Mouse (Mus musculus): ENCODE results near the gene Elf3.
"Not testable (repeated sequence)": the region's sequence is repeated elsewhere in the genome, so short reads cannot be mapped to it uniquely, and the experiment has no call there.

Elf3 gene

GRCm38 (mm10) chr1:135258380-135259127, at the start of gene Elf3:
Elf3 (minus strand) TSS chr1:135258568.
- peak; percentile 70 for DNase-seq (ENCODE audit: low spot score)

GRCm38 (mm10) chr1:135290908-135291307, 32.5 kb upstream of the Elf3 start:
- no peak for DNase-seq (ENCODE audit: low spot score)

DNA sequence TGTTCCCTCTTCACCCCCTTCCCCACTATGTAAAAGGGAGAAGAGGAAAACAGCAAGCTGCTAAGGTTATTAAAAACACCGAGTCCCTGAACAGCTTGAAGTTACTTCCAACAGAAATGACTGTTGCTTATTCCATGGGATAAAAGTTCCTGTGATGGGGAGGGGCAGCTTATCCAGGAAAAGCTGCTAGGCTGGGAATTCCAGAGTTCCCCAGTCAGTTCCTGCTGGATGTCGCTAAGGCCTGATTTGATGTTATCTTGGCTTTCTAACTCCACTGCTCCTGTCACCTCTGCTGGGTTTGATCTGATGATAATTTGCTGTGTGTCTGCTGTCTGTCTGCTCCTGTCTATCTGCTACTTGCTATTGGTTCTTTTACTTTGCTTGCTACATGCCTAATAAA, 27.9 kb upstream of the Elf3 start:
- DNase-seq (ENCODE audit: low spot score), result no peak

DNA sequence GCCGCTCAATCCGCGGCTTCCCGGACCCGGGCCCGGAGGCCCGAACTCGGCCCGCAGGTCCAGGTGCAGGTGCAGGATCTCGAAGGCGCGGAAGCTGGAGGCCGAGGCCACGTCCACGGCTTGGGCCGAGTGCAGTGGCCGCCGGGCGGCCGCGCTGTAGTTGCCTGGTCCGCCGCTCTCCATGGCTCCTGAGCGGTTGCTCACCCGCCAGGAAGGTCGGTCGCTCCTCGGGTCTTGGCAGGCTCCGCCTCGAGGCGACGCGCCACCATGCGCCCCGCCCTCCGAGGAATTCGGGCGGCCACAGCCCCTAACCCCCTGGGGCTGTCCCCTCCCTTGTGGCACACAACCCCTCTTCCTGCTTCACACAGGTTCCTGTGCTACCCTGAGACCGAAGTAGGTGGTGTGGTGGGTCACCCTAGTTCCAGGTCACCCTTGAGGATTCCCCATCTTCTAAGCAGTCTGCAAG, 25.5 kb upstream of the Elf3 start, which contains the start of gene Rnpep:
Gene Rnpep, minus strand, starts transcription at position 259 of the 466 bp plus-strand sequence.
- DNase-seq (ENCODE audit: low spot score), result peak; percentile 61

- DNase-seq (ENCODE audit: low spot score), result peak; percentile 32
These were observed 25.0 kb upstream of the Elf3 start for GRCm38 (mm10) chr1:135283287-135283825.

GRCm38 (mm10) chr1:135282536-135283286, 24.3 kb upstream of the Elf3 start:
- no peak for DNase-seq (ENCODE audit: low spot score)

DNA sequence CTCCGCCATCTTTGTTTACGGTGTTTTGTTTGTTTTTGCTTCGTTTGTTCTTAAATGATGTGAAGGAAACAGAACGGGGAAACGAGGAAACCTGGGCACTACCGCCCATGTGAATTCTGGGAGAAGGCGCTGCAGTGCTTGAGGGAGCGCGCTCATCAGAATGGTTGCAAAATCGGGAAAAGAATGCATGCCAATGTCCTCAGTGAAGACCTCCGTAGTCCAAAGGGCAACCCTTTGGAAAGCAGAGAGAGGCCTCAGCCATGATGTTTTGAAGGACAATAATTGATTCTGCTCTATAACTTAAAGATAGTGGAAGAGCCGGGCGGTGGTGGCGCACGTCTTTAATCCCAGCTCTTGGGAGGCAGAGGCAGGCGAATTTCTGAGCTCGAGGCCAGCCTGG, 23.5 kb upstream of the Elf3 start:
- DNase-seq (ENCODE audit: low spot score), result no peak

GRCm38 (mm10) chr1:135280646-135281045, 22.3 kb upstream of the Elf3 start:
- DNase-seq (ENCODE audit: low spot score), result no peak

DNA sequence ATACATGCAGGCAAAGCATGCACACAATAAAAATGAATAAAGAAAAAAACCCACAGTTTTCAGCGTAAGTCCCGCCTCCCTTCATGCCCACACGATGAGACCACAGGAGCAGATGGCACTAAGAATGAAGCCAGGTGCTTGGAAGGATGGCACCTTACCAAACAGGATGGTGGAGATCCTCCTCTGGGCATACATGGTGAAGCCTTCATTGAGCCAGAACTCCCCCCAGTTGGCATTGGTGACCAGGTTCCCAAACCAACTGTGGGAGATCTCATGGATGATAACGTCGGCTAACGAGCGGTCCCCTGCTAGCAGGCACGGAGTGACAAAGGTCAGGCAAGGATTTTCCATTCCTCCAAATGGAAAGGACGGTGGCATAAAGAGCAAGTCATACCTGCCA, 13.0 kb upstream of the Elf3 start:
- no peak for DNase-seq (ENCODE audit: low spot score)

DNA sequence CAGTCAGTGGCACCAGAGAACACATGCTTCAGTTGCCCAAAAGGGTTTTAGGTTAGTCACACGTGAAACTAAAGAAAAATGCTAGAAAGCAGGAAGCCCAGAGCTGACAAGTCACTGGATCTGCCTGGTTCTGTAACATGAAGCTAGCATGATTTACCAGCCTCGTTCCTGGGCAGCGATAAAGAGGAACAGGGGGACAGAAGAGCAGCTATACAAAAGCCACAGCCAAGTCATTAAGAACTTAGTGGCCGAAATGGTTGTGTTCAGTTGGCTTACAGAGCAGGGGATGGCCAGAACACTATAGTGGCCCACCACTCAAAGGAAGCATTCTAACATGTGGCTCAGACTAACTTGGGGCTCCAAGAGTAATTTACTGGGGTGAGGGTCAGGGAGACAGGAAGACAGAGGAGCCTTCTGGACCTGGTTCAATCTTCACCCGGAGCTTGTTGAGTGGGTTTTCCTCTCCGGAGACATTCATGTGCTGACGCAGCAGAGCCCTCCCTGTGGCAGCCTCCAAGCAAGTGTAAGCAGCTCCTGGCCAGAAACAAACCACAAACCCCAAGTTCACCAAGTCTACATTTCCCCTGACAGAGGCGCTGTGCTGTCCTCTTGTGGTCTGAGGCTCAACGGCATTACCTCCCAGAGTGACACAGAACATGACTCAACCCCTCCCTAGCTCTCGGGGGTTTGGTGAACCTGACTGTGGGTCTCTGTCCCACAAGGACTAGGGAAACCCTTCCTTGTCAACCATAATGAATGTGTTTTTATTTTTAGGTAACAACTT, 9.5 kb upstream of the Elf3 start:
- no peak for DNase-seq (ENCODE audit: low spot score)

GRCm38 (mm10) chr1:135265834-135266233, 7.5 kb upstream of the Elf3 start:
- DNase-seq (ENCODE audit: low spot score), result no peak

DNA sequence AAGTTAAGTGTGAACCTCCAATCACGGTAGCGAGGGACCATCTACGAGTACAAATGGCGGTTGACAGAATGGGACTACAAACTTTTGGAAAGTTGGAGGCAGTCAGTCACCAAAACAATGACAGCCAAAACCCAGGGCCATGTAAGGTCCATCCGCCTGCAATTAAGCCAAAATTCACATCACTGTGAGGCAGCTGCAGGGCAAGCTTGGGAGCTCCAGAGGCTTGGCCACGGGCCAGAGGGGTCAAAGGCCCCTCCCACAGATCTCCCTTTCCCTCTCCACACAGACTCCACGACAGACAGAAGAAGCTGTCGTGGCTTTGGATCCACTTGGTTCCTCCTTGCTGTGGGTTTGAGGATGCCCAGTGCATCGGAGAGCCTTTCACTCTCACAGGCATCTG, 4.9 kb upstream of the Elf3 start:
- no peak for DNase-seq (ENCODE audit: low spot score)

DNA sequence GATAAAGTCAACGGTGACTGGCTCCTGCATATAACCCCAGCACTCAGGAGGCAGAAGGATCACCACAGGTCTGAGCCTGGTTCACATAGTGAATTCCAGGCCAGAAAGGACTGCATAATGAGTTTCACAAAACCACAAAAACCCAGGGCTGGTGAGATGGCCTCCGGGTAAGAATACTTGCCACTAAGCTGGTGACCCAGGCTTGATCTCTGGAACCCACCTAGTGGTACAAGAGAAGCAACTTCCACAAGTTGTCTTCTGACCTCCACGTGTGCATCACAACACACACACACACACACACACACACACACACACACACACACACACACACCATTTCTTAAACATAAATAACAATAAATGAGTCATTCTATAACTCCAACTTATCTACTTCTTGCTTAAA, 4.0 kb upstream of the Elf3 start:
- DNase-seq (ENCODE audit: low spot score), result no peak

DNA sequence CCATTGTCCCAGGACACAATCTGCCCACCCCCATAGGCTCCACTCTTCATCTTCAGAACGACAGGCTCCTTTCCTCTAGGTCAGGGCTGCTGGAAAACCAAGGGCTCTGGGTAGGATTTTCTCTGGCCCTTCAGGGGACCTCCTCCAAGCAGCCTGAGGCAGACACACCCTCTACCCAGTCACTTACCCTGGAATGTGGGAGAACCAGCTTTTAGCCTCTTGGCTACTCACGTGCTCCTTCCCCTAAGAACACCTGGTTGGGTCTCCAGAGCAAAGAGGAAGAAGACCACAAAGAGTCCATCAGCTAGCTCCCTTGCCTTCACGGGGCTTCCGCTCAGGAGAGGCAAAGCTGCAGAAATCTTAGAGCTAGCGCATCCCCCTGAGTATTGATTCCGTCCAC, 2.6 kb upstream of the Elf3 start:
- DNase-seq (ENCODE audit: low spot score), result no peak

- DNase-seq (ENCODE audit: low spot score), result peak; percentile 82
These were observed 714 bp upstream of the Elf3 start for GRCm38 (mm10) chr1:135259128-135259436.

DNA sequence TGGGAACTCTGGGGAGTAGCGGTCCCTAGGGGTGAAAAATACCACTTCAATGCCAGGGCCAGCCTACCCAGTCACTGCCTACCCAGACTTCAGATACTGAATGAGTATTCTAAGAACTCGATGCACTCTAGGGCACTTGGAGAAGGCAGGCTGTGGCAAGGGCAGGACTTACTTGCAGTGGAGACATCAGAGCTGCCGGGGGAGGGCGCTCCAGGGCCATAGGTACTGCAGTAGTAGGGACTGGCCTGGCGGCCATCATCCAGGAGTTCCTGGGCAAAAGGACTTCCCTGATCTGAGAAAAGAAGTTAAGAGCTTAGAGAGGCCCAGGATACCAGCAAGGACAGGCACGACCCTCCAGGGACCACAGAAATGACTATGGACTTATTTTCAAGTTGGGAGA, 2.1 kb downstream of the Elf3 start:
- DNase-seq (ENCODE audit: low spot score), result peak; percentile 72

DNA sequence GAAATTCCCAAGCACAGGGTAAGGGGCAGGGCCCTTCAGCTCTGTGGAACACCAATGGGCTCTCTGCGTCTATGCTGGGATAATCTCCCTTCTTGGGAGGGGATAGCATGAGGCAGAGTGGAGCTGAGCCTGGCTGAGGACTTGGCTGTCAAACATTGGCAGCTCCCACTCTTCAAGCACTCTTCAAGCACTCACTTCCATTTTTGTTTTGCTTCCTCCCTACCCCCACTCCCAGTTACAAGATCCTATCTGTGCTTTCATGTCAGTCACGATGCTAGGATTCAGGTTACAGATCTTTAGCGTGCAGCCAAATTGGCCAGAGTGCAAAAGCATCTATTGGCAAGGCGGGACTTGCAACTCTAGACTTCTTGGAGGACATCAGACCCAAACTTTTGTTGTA, 5.5 kb downstream of the Elf3 start:
- no peak for DNase-seq (ENCODE audit: low spot score)

DNA sequence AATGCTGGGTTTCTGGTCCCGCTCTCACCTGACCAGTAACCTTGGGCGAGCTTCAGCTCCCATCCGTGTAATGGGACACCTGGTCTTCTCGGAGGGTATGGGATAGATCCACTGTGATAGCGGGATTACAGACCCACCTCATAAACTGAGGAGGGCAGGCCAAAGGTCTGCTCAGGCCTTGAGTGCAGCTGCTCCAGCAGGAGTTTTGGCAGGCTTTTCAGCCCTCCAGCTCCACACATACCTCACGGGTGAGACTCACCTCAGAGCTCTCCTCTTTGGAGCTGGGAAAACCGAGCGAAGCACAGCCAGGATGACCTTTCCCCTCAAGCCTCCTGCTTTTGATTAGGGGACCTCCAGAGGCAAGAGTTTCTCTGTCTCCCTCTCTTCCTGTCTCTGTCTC, 7.0 kb downstream of the Elf3 start:
- DNase-seq (ENCODE audit: low spot score), result no peak

DNA sequence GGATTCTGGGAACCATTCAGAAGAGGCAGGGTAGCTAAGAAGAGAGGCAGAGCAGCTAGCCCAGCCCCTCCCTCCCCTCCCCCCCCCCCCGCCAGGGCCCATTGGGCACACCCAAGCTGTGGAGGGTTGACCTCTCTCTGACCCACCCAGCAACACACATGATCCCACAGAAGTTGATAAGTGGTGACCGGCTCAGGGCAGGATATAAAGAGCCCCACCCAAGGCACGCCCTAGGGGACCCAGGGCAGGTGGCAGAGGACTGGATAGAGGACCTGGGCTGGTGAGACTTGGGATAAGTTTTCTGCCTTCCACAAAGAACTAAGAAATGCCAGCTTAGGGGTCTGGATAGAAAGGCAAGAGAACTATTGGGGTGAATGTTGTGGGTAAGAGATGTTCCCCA, 7.7 kb downstream of the Elf3 start:
- DNase-seq (ENCODE audit: low spot score), result no peak

- peak; percentile 57 for DNase-seq (ENCODE audit: low spot score)
These were observed 9.9 kb downstream of the Elf3 start for GRCm38 (mm10) chr1:135248434-135248850.

GRCm38 (mm10) chr1:135244014-135244413, 14.4 kb downstream of the Elf3 start:
- DNase-seq (ENCODE audit: low spot score), result no peak

DNA sequence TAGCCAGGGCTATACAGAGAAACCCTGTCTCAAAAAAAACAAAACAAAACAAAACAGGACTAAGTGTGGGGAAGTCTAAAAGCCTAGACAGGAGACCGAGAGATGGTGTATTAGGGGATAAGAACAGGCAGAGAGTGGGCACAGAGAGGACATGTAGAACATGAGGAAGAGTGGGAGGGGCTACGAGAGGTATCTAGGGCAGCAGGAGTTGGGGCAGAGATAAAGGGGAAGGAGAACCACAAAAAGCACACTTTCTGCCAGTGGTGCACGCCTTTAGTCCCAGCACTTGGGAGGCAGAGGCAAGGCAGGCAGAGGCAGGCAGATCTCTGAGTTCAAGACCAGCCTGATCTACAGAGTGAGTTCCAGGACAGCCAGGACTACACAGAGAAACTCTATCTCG, 18.2 kb downstream of the Elf3 start:
- not testable (repeated sequence) for DNase-seq (ENCODE audit: low spot score)
